Mouse (Mus musculus): ENCODE results near the gene Rad52. TPM values are rescaled to one million over a fixed set of nuclear protein-coding genes. Genes with fewer than 3 reads are reported as not detected.

Rad52 gene
- 12.0 TPM for polyA plus RNA-seq (2012; fragmentation: generic; extraction: Trizol)

GRCm38 (mm10) chr6:119902204-119903080, at the start of gene Rad52:
TSS of gene Rad52 (plus strand) at chr6:119902698.
- peak within 1 kb of the TSS; percentile 96 for H3K4me2 ChIP-seq (ENCODE audit: low read depth)
- no peaks in the 10 kb centered on the region for H3K36me3 ChIP-seq (ENCODE audit: control insufficient read depth, insufficient read depth)
- peak within 1 kb of the TSS; percentile 43 for H3ac ChIP-seq (ENCODE audit: control insufficient read depth, insufficient read length)
- peaks cover 33% of the 10 kb centered on the region for H3K79me2 ChIP-seq (ENCODE audit: control insufficient read depth, insufficient read depth)
- H3K27me3 ChIP-seq (ENCODE audit: control insufficient read depth, insufficient read depth, insufficient read length): no peaks in the 10 kb centered on the region
- no peak for TF ChIP-seq TCF3 (IDR thresholded peaks at IDR 0.05; ENCODE audit: insufficient read length, low read depth)
- no peak for TF ChIP-seq MYOG (IDR thresholded peaks at IDR 0.05; ENCODE audit: control insufficient read depth in 1 of 3, insufficient read depth in 1 of 3, insufficient read length in 2 of 3, low read depth in 2 of 3)
- no peak for TF ChIP-seq TCF12 (IDR thresholded peaks at IDR 0.05; ENCODE audit: insufficient read depth, poor library complexity, severe bottlenecking)
- peak; percentile 73 for TF ChIP-seq POLR2A (IDR thresholded peaks at IDR 0.05; ENCODE audit: insufficient read length, low read depth)
- TF ChIP-seq MYOD1 (IDR thresholded peaks at IDR 0.05; ENCODE audit: control insufficient read depth in 1 of 3, insufficient read length in 2 of 3, low read depth in 2 of 3): no peak
- TF ChIP-seq USF1 (IDR thresholded peaks at IDR 0.05; ENCODE audit: low read depth): no peak
- no peak for TF ChIP-seq MAX (IDR thresholded peaks at IDR 0.05; ENCODE audit: low read depth)
- TF ChIP-seq REST (IDR thresholded peaks at IDR 0.05; ENCODE audit: insufficient read depth, insufficient read length): no peak
- TF ChIP-seq POLR2AphosphoS2 (IDR thresholded peaks at IDR 0.05; ENCODE audit: insufficient read length, low read depth): peak; percentile 76
- no peak for TF ChIP-seq E2F4 (IDR thresholded peaks at IDR 0.05; ENCODE audit: insufficient read depth)
- TF ChIP-seq SRF (IDR thresholded peaks at IDR 0.05; ENCODE audit: control insufficient read depth, insufficient read length, low read depth): no peak
- H3K4me3 ChIP-seq: peak within 1 kb of the TSS; percentile 63

GRCm38 (mm10) chr6:119854156-119854555, 48.3 kb upstream of the Rad52 start:
- H3ac ChIP-seq (ENCODE audit: control insufficient read depth, insufficient read length): no peak overlapping the region
- no peak overlapping the region for H3K4me3 ChIP-seq
- no peaks in the 10 kb centered on the region for H3K27me3 ChIP-seq (ENCODE audit: control insufficient read depth, insufficient read depth, insufficient read length)
- H3K36me3 ChIP-seq (ENCODE audit: control insufficient read depth, insufficient read depth): no peaks in the 10 kb centered on the region
- H3K4me2 ChIP-seq (ENCODE audit: low read depth): no peak overlapping the region
- TF ChIP-seq USF1 (IDR thresholded peaks at IDR 0.05; ENCODE audit: low read depth): no peak
- TF ChIP-seq POLR2AphosphoS2 (IDR thresholded peaks at IDR 0.05; ENCODE audit: insufficient read length, low read depth): no peak
- TF ChIP-seq MYOG (IDR thresholded peaks at IDR 0.05; ENCODE audit: control insufficient read depth in 1 of 3, insufficient read depth in 1 of 3, insufficient read length in 2 of 3, low read depth in 2 of 3): no peak
- TF ChIP-seq REST (IDR thresholded peaks at IDR 0.05; ENCODE audit: insufficient read depth, insufficient read length): no peak
- TF ChIP-seq MAX (IDR thresholded peaks at IDR 0.05; ENCODE audit: low read depth): no peak
- no peak for TF ChIP-seq SRF (IDR thresholded peaks at IDR 0.05; ENCODE audit: control insufficient read depth, insufficient read length, low read depth)
- no peak for TF ChIP-seq MYOD1 (IDR thresholded peaks at IDR 0.05; ENCODE audit: control insufficient read depth in 1 of 3, insufficient read length in 2 of 3, low read depth in 2 of 3)
- TF ChIP-seq CEBPB (IDR thresholded peaks at IDR 0.05; ENCODE audit: insufficient read depth, poor library complexity, severe bottlenecking): no peak
- no peak for TF ChIP-seq TCF3 (IDR thresholded peaks at IDR 0.05; ENCODE audit: insufficient read length, low read depth)
- no peak for TF ChIP-seq TCF12 (IDR thresholded peaks at IDR 0.05; ENCODE audit: insufficient read depth, poor library complexity, severe bottlenecking)
- no peaks in the 10 kb centered on the region for H3K79me2 ChIP-seq (ENCODE audit: control insufficient read depth, insufficient read depth)

GRCm38 (mm10) chr6:119855471-119855870, 47.0 kb upstream of the Rad52 start:
- no peak for TF ChIP-seq TCF12 (IDR thresholded peaks at IDR 0.05; ENCODE audit: insufficient read depth, poor library complexity, severe bottlenecking)
- TF ChIP-seq POLR2A (IDR thresholded peaks at IDR 0.05; ENCODE audit: insufficient read length, low read depth): no peak
- no peak for TF ChIP-seq SRF (IDR thresholded peaks at IDR 0.05; ENCODE audit: control insufficient read depth, insufficient read length, low read depth)
- no peak for TF ChIP-seq MAX (IDR thresholded peaks at IDR 0.05; ENCODE audit: low read depth)
- no peak for TF ChIP-seq MYOG (IDR thresholded peaks at IDR 0.05; ENCODE audit: control insufficient read depth in 1 of 3, insufficient read depth in 1 of 3, insufficient read length in 2 of 3, low read depth in 2 of 3)
- no peak for TF ChIP-seq CEBPB (IDR thresholded peaks at IDR 0.05; ENCODE audit: insufficient read depth, poor library complexity, severe bottlenecking)
- no peak for TF ChIP-seq USF1 (IDR thresholded peaks at IDR 0.05; ENCODE audit: low read depth)
- TF ChIP-seq E2F4 (IDR thresholded peaks at IDR 0.05; ENCODE audit: insufficient read depth): no peak
- TF ChIP-seq REST (IDR thresholded peaks at IDR 0.05; ENCODE audit: insufficient read depth, insufficient read length): no peak
- no peak for TF ChIP-seq TCF3 (IDR thresholded peaks at IDR 0.05; ENCODE audit: insufficient read length, low read depth)
- TF ChIP-seq MYOD1 (IDR thresholded peaks at IDR 0.05; ENCODE audit: control insufficient read depth in 1 of 3, insufficient read length in 2 of 3, low read depth in 2 of 3): no peak
- TF ChIP-seq POLR2AphosphoS2 (IDR thresholded peaks at IDR 0.05; ENCODE audit: insufficient read length, low read depth): no peak
- Histone ChIP-seq H3K4me2 (ENCODE audit: low read depth) (no peak overlapping the region), H3ac (ENCODE audit: control insufficient read depth, insufficient read length) (no peak overlapping the region), H3K79me2 (ENCODE audit: control insufficient read depth, insufficient read depth) (no peaks in the 10 kb centered on the region), H3K36me3 (ENCODE audit: control insufficient read depth, insufficient read depth) (no peaks in the 10 kb centered on the region), H3K27me3 (ENCODE audit: control insufficient read depth, insufficient read depth, insufficient read length) (no peaks in the 10 kb centered on the region), H3K4me3 (no peak overlapping the region)

- TF ChIP-seq MAX (IDR thresholded peaks at IDR 0.05; ENCODE audit: low read depth) (no peak), TCF12 (IDR thresholded peaks at IDR 0.05; ENCODE audit: insufficient read depth, poor library complexity, severe bottlenecking) (no peak), TCF3 (IDR thresholded peaks at IDR 0.05; ENCODE audit: insufficient read length, low read depth) (no peak), POLR2AphosphoS2 (IDR thresholded peaks at IDR 0.05; ENCODE audit: insufficient read length, low read depth) (no peak), SRF (IDR thresholded peaks at IDR 0.05; ENCODE audit: control insufficient read depth, insufficient read length, low read depth) (no peak), USF1 (IDR thresholded peaks at IDR 0.05; ENCODE audit: low read depth) (no peak), E2F4 (IDR thresholded peaks at IDR 0.05; ENCODE audit: insufficient read depth) (no peak), REST (IDR thresholded peaks at IDR 0.05; ENCODE audit: insufficient read depth, insufficient read length) (no peak), MYOG (IDR thresholded peaks at IDR 0.05; ENCODE audit: control insufficient read depth in 1 of 3, insufficient read depth in 1 of 3, insufficient read length in 2 of 3, low read depth in 2 of 3) (no peak), MYOD1 (IDR thresholded peaks at IDR 0.05; ENCODE audit: control insufficient read depth in 1 of 3, insufficient read length in 2 of 3, low read depth in 2 of 3) (no peak), CEBPB (IDR thresholded peaks at IDR 0.05; ENCODE audit: insufficient read depth, poor library complexity, severe bottlenecking) (no peak), POLR2A (IDR thresholded peaks at IDR 0.05; ENCODE audit: insufficient read length, low read depth) (no peak)
- no peaks in the 10 kb centered on the region for H3K36me3 ChIP-seq (ENCODE audit: control insufficient read depth, insufficient read depth)
- no peaks in the 10 kb centered on the region for H3K79me2 ChIP-seq (ENCODE audit: control insufficient read depth, insufficient read depth)
- no peaks in the 10 kb centered on the region for H3K27me3 ChIP-seq (ENCODE audit: control insufficient read depth, insufficient read depth, insufficient read length)
- no peak overlapping the region for H3K4me3 ChIP-seq
- no peak overlapping the region for H3K4me2 ChIP-seq (ENCODE audit: low read depth)
- no peak overlapping the region for H3ac ChIP-seq (ENCODE audit: control insufficient read depth, insufficient read length)
Observed at GRCm38 (mm10) chr6:119860236-119860635, 42.3 kb upstream of the Rad52 start.

Measured in myocyte (in vitro differentiated cells).